Mouse (Mus musculus): Measurements from ENCODE around the gene Rnf6. TPM values are rescaled to one million over a fixed set of nuclear protein-coding genes. Genes with fewer than 3 reads are reported as not detected.

Gene Rnf6
- polyA plus RNA-seq, 1 experiment from 2014 or later: 40.6 TPM

Other genes with a start within 250 kb of the Rnf6 start
- not detected in 2 replicates for gene Cyp3a25, start 211.9 kb downstream of the Rnf6 start, polyA plus RNA-seq (2014; fragmentation: Nextera tagmentation; extraction: Ambion mirVana)
- gene Cyp3a59, start 142.3 kb downstream of the Rnf6 start, polyA plus RNA-seq (2014; fragmentation: Nextera tagmentation; extraction: Ambion mirVana): not detected in 2 replicates
- not detected in 2 replicates for gene Gm5565, start 61.0 kb downstream of the Rnf6 start, polyA plus RNA-seq (2014; fragmentation: Nextera tagmentation; extraction: Ambion mirVana)
- gene Gm6309, start 50.8 kb downstream of the Rnf6 start, polyA plus RNA-seq (2014; fragmentation: Nextera tagmentation; extraction: Ambion mirVana): not detected in 2 replicates
- gene 1700001J03Rik, start 36.3 kb downstream of the Rnf6 start, polyA plus RNA-seq (2014; fragmentation: Nextera tagmentation; extraction: Ambion mirVana): not detected in 2 replicates
- gene Cdk8, start 9.7 kb upstream of the Rnf6 start, polyA plus RNA-seq (2014; fragmentation: Nextera tagmentation; extraction: Ambion mirVana): 24.6 and 24.7 TPM in 2 replicates
- 1.8 and 2.0 TPM in 2 replicates for gene Wasf3, start 163.4 kb upstream of the Rnf6 start, polyA plus RNA-seq (2014; fragmentation: Nextera tagmentation; extraction: Ambion mirVana)

All from stomach, embryonic 14.5 days (tissue).